Mouse (Mus musculus) olfactory bulb, adult 2 months (tissue): ENCODE results near the gene Col2a1.

Experiments
- CTCF ChIP-seq: fragments of 200-500 bp; IDR thresholded peaks from 2 replicates; pipeline ENCODE4 v1.5.1; 2012; ENCODE audit warnings: low read depth, mild to moderate bottlenecking, low read length, moderate library complexity; ENCODE audit not compliant: insufficient read depth
- POLR2A ChIP-seq: fragments of 200-500 bp; IDR thresholded peaks from 2 replicates; pipeline ENCODE4 v1.6.1; 2012; ENCODE audit warnings: mild to moderate bottlenecking, low read depth, low read length, moderate library complexity; ENCODE audit not compliant: insufficient read depth

DNA sequence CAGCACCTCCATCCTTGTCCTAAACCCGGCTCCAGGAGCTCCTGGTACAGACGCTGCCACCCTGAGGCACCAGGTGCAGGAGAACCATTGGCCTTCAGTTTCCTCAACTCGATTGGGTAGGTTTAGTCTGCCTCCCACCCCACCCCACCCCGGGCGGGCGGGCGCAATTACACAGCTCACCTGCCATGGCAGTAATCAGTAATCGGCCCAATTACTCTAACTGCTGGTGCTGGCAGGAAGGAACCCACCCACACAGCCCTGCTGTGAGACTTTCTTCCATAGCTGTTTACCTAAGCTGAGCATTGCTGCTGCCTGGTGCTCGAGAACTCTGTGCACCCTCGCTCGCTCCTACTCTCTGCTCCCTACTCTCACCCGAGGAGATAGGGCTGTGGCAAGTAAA lies 72.1 kb downstream of the Col2a1 start:
- TF ChIP-seq CTCF (no peak), POLR2A (no peak)
